Mouse (Mus musculus) embryonic facial prominence, embryonic 15.5 days (tissue): ENCODE results near the gene 4921511C20Rik. TPM values are rescaled to one million over a fixed set of nuclear protein-coding genes. Genes with fewer than 3 reads are reported as not detected.

ENCODE experiments used
- ATAC-seq: fragments of 200-750 bp; cut with Nextera tagmentation; 2 replicates; pipeline ENCODE4 v1.8.0; 2017; ENCODE audit warnings: low read depth, moderate TSS enrichment; ENCODE audit not compliant: insufficient number of reproducible peaks, low FRiP score, low TSS enrichment
- H3K27ac ChIP-seq: fragments of 300-500 bp; sonication (generic); replicated peaks from 2 replicates; pipeline ENCODE4 v1.5.1; 2015; ENCODE audit warnings: mild to moderate bottlenecking, inconsistent platforms
- H3K27me3 ChIP-seq: fragments of 300-500 bp; sonication (generic); 2 replicates; pipeline ENCODE4 v1.6.1; 2015; ENCODE audit warnings: inconsistent platforms
- H3K36me3 ChIP-seq: fragments of 300-500 bp; sonication (generic); 2 replicates; pipeline ENCODE4 v1.6.1; 2015; ENCODE audit warnings: mild to moderate bottlenecking, inconsistent platforms
- H3K4me1 ChIP-seq: fragments of 300-500 bp; sonication (generic); 2 replicates; pipeline ENCODE4 v1.6.1; 2015; ENCODE audit warnings: inconsistent platforms
- H3K4me2 ChIP-seq: fragments of 300-500 bp; sonication (generic); replicated peaks from 2 replicates; pipeline ENCODE4 v1.6.1; 2015; ENCODE audit warnings: mild to moderate bottlenecking, inconsistent platforms
- H3K4me3 ChIP-seq: fragments of 300-500 bp; sonication (generic); replicated peaks from 2 replicates; pipeline ENCODE4 v1.5.1; 2015; ENCODE audit warnings: mild to moderate bottlenecking, inconsistent platforms
- H3K9ac ChIP-seq: fragments of 300-500 bp; sonication (generic); 2 replicates; pipeline ENCODE4 v1.6.1; 2015; ENCODE audit warnings: inconsistent platforms
- H3K9me3 ChIP-seq: fragments of 300-500 bp; sonication (generic); replicated peaks from 2 replicates; pipeline ENCODE4 v1.6.1; 2016; ENCODE audit warnings: inconsistent platforms
- WGBS: fragments of 180-500 bp; shearing (Covaris S2); methylation state at CpG from one replicate; pipeline ENCODE4 v1.1.7; 2015; 5-methylcytosine and 5-hydroxymethylcytosine counted together
- polyA plus RNA-seq: library from polyadenylated mRNA; unstranded; fragments of >200 nt; fragmentation: Nextera tagmentation; extraction: Ambion mirVana; gene quantifications from 2 replicates; pipeline ENCODE4 v1.2.1, GENCODE M21; 2015

4921511C20Rik gene
- polyA plus RNA-seq = not detected in 2 replicates

- Histone ChIP-seq H3K27me3 (no peaks in the 10 kb centered on the region), H3K9me3 (no peaks in the 10 kb centered on the region), H3K36me3 (no peaks in the 10 kb centered on the region), H3K4me2 (no peak within 1 kb of the TSS), H3K4me3 (no peak within 1 kb of the TSS), H3K27ac (no peak within 1 kb of the TSS), H3K4me1 (no peaks in the 10 kb centered on the region), H3K9ac (no peak within 1 kb of the TSS)
- ATAC-seq = no peak
- WGBS = 89% methylated on average over 2 of the region's 2 CpGs
Measured at GRCm38 (mm10) chrX:127393993-127394392, at the start of gene 4921511C20Rik. TSS of gene 4921511C20Rik (plus strand) at chrX:127394293.
